Mouse (Mus musculus): ENCODE results near the gene Gm36028. TPM values are rescaled to one million over a fixed set of nuclear protein-coding genes. Genes with fewer than 3 reads are reported as not detected.

Gene Gm36028
- polyA plus RNA-seq, 1 experiment from 2014 or later = 0.19 TPM

DNA sequence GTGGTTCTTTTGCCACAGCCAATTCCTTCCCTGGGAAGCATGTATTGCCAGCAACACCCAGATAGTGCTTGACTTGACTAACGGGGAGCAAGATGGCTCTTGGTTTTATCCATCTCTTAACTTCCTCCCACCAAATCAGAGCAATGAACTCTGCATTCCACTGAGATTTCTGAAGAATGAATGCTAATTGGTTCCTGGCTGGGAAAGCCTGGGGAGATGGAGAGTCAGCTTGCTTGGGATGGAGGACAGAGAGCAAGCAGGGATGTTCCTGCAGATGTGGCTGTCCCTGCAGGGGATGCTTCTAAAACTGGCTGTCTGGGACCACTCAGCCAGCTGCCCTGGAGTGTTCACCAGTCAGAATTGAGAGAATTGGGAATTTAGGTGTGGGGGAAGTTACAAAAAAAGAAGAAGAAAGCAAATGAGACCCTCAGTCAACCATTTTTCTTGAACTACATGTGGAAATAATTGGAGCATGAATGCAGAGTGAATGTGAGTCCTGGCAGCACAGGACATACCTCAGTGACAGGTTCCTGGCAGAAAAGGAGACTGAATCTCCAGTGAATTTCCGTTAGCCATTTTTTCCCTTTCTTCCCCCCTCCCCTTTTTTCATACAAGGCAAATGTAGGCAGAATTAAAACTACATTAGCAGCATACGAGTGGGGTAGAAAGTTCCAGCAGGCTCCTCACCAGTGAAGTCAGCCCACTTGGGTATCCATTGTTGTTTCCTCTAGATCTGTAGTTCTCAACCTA, 55.0 kb downstream of the Gm36028 start:
- Histone ChIP-seq H3K4me3 (replicated peaks; ENCODE audit: low read length) (no peak overlapping the region), H3K9ac (replicated peaks; ENCODE audit: low read depth, low read length) (no peak overlapping the region), H3K27me3 (replicated peaks; ENCODE audit: control insufficient read depth, insufficient read depth, low read length) (no peaks in the 10 kb centered on the region), H3K9me3 (ENCODE audit: control insufficient read depth, low read length) (no peaks in the 10 kb centered on the region), H3K36me3 (ENCODE audit: control insufficient read depth, insufficient read depth) (no peaks in the 10 kb centered on the region), H3K27ac (ENCODE audit: low read length) (no peak overlapping the region), H3K4me2 (ENCODE audit: low read length) (no peak overlapping the region), H3K4me1 (replicated peaks; ENCODE audit: control insufficient read depth, insufficient read depth, low read length) (peaks cover 10% of the 10 kb centered on the region)
- no peak for ATAC-seq
- WGBS = 67% methylated on average over 3 of the region's 3 CpGs

DNA sequence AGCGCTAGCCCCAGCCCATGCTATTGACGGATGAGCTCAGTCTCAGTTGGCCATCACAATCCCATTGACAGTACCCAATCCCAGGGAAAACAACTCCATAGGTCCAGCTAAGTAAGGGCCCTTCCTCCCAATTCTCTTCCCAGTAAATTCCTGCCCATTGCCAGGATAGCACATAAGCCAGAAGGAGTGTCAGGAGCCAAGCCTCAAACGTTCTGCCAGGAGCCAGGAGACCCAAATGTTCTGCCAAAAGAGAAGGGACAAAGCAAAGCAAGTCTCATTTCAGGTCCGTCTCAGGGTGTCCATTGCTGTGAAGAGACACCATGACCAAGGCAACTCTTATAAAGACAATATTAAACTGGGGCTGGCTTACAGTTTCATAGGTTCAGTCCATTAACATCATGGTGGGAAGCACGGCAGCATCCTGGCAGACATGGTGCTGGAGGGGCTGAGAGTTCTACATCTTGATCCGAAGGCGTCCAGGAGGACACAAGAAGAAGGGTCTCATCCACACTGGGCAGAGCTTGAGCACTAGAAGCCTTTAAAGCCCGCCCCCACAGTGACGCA, 57.5 kb downstream of the Gm36028 start:
- H3K36me3 ChIP-seq (ENCODE audit: control insufficient read depth, insufficient read depth) = no peaks in the 10 kb centered on the region
- H3K9ac ChIP-seq (replicated peaks; ENCODE audit: low read depth, low read length) = no peak overlapping the region
- no peak overlapping the region for H3K4me2 ChIP-seq (ENCODE audit: low read length)
- no peak overlapping the region for H3K27ac ChIP-seq (ENCODE audit: low read length)
- ATAC-seq = no peak
- no peaks in the 10 kb centered on the region for H3K9me3 ChIP-seq (ENCODE audit: control insufficient read depth, low read length)
- WGBS = 95% methylated on average over 9 of the region's 9 CpGs
- no peaks in the 10 kb centered on the region for H3K27me3 ChIP-seq (replicated peaks; ENCODE audit: control insufficient read depth, insufficient read depth, low read length)
- no peak overlapping the region for H3K4me3 ChIP-seq (replicated peaks; ENCODE audit: low read length)
- H3K4me1 ChIP-seq (replicated peaks; ENCODE audit: control insufficient read depth, insufficient read depth, low read length) = no peaks in the 10 kb centered on the region

DNA sequence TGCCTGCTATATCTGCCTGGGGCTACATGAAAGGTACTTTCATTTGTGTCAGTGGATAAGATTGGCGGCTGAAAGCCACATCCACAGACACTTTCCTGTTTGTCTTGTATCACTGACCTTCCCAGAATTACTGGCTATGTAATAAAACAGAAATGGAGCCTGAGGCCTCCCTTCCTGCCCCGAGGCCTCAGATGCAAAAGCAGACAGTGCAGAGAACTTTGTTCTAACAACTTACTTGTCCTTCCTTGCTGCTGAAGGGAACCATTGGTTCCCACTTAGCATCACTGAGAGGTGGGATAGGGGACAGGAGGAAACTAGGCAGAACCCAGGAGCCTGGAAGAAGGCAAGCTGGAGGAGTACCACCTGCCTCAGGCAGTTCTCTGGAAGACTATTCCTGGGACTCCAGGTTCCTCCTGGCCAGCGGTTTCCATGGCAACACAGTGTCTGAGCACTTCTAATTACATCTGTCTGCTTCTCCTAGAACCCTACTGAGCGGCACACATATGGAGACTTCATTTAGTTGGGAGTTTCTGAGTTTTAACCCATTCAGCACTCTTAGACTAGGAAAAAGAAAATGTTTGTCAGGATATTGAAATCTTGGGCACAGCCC, 58.2 kb downstream of the Gm36028 start:
- Histone ChIP-seq H3K4me1 (replicated peaks; ENCODE audit: control insufficient read depth, insufficient read depth, low read length) (no peaks in the 10 kb centered on the region), H3K27ac (ENCODE audit: low read length) (no peak overlapping the region), H3K36me3 (ENCODE audit: control insufficient read depth, insufficient read depth) (no peaks in the 10 kb centered on the region), H3K9me3 (ENCODE audit: control insufficient read depth, low read length) (no peaks in the 10 kb centered on the region), H3K4me3 (replicated peaks; ENCODE audit: low read length) (no peak overlapping the region), H3K9ac (replicated peaks; ENCODE audit: low read depth, low read length) (no peak overlapping the region), H3K27me3 (replicated peaks; ENCODE audit: control insufficient read depth, insufficient read depth, low read length) (no peaks in the 10 kb centered on the region), H3K4me2 (ENCODE audit: low read length) (no peak overlapping the region)
- peak; percentile 77; the same call in 1 of the 2 replicates for ATAC-seq
- 50% methylated on average over 4 of the region's 4 CpGs for WGBS

DNA sequence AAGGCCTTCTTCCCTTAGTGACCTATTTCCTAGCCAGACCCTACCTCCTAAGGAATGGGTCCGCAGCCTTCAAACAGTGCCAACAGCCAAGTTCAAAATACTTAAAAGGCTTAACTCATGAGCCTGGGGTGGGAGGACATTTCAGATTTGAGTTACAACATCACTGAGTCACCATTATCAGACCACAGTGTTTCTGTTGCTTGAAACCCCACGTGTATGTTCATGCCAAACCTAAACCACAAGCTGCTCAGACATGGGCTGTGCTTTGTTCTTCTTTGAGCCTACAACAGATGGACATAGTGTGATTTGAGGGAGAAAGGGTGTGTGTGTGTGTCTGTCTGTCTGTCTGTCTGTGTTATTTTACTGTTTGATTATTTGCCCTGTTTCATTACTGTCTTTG, 59.8 kb downstream of the Gm36028 start:
- ATAC-seq = no peak
- 92% methylated on average over 2 of the region's 2 CpGs for whole genome bisulfite sequencing

More for the DNA sequence above, 59.8 kb downstream of the Gm36028 start:
- Histone ChIP-seq H3K9ac (replicated peaks; ENCODE audit: low read depth, low read length) (no peak overlapping the region), H3K36me3 (ENCODE audit: control insufficient read depth, insufficient read depth) (no peaks in the 10 kb centered on the region), H3K4me2 (ENCODE audit: low read length) (no peak overlapping the region), H3K4me3 (replicated peaks; ENCODE audit: low read length) (no peak overlapping the region), H3K9me3 (ENCODE audit: control insufficient read depth, low read length) (no peaks in the 10 kb centered on the region), H3K27ac (ENCODE audit: low read length) (no peak overlapping the region), H3K4me1 (replicated peaks; ENCODE audit: control insufficient read depth, insufficient read depth, low read length) (no peaks in the 10 kb centered on the region), H3K27me3 (replicated peaks; ENCODE audit: control insufficient read depth, insufficient read depth, low read length) (no peaks in the 10 kb centered on the region)

Other genes starting within 250 kb of the Gm36028 start
- gene Ndufb4, start 206.7 kb downstream of the Gm36028 start, polyA plus RNA-seq (2015; fragmentation: Nextera tagmentation; extraction: Ambion mirVana) = 49.6 and 68.2 TPM in 2 replicates
- gene Fstl1, start 84.3 kb downstream of the Gm36028 start, polyA plus RNA-seq (2015; fragmentation: Nextera tagmentation; extraction: Ambion mirVana) = 75.6 and 105 TPM in 2 replicates
- gene Lrrc58, start 7.2 kb upstream of the Gm36028 start, polyA plus RNA-seq (2015; fragmentation: Nextera tagmentation; extraction: Ambion mirVana) = 54.4 and 66.3 TPM in 2 replicates
- gene Gpr156, start 55.4 kb upstream of the Gm36028 start, polyA plus RNA-seq (2015; fragmentation: Nextera tagmentation; extraction: Ambion mirVana) = 5.4 and 5.6 TPM in 2 replicates
- gene Gsk3b, start 227.9 kb upstream of the Gm36028 start, polyA plus RNA-seq (2015; fragmentation: Nextera tagmentation; extraction: Ambion mirVana) = 155 and 159 TPM in 2 replicates

All from forebrain, embryonic 16.5 days (tissue).